Mouse (Mus musculus) embryonic facial prominence, embryonic 15.5 days (tissue): ENCODE measurements around the gene Pcnx. TPM values are rescaled to one million over a fixed set of nuclear protein-coding genes. Genes with fewer than 3 reads are reported as not detected.
A peak's percentile ranks its signal among the peaks of the same experiment; 100 is the strongest.

Experiments
- ATAC-seq: fragments of 200-750 bp; cut with Nextera tagmentation; 2 replicates; pipeline ENCODE4 v1.8.0; 2017; ENCODE audit warnings: low read depth, moderate TSS enrichment; ENCODE audit not compliant: insufficient number of reproducible peaks, low FRiP score, low TSS enrichment
- H3K27ac ChIP-seq: fragments of 300-500 bp; sonication (generic); replicated peaks from 2 replicates; pipeline ENCODE4 v1.5.1; 2015; ENCODE audit warnings: mild to moderate bottlenecking, inconsistent platforms
- H3K27me3 ChIP-seq: fragments of 300-500 bp; sonication (generic); 2 replicates; pipeline ENCODE4 v1.6.1; 2015; ENCODE audit warnings: inconsistent platforms
- H3K36me3 ChIP-seq: fragments of 300-500 bp; sonication (generic); 2 replicates; pipeline ENCODE4 v1.6.1; 2015; ENCODE audit warnings: mild to moderate bottlenecking, inconsistent platforms
- H3K4me1 ChIP-seq: fragments of 300-500 bp; sonication (generic); 2 replicates; pipeline ENCODE4 v1.6.1; 2015; ENCODE audit warnings: inconsistent platforms
- H3K4me2 ChIP-seq: fragments of 300-500 bp; sonication (generic); replicated peaks from 2 replicates; pipeline ENCODE4 v1.6.1; 2015; ENCODE audit warnings: mild to moderate bottlenecking, inconsistent platforms
- H3K4me3 ChIP-seq: fragments of 300-500 bp; sonication (generic); replicated peaks from 2 replicates; pipeline ENCODE4 v1.5.1; 2015; ENCODE audit warnings: mild to moderate bottlenecking, inconsistent platforms
- H3K9ac ChIP-seq: fragments of 300-500 bp; sonication (generic); 2 replicates; pipeline ENCODE4 v1.6.1; 2015; ENCODE audit warnings: inconsistent platforms
- H3K9me3 ChIP-seq: fragments of 300-500 bp; sonication (generic); replicated peaks from 2 replicates; pipeline ENCODE4 v1.6.1; 2016; ENCODE audit warnings: inconsistent platforms
- whole genome bisulfite sequencing: fragments of 180-500 bp; shearing (Covaris S2); methylation state at CpG from one replicate; pipeline ENCODE4 v1.1.7; 2015; 5-methylcytosine and 5-hydroxymethylcytosine counted together
- polyA plus RNA-seq: library from polyadenylated mRNA; unstranded; fragments of >200 nt; fragmentation: Nextera tagmentation; extraction: Ambion mirVana; gene quantifications from 2 replicates; pipeline ENCODE4 v1.2.1, GENCODE M21; 2015

The Pcnx gene
- 11.0 and 12.4 TPM in 2 replicates for polyA plus RNA-seq

- WGBS, result under 1% methylated on average over 69 of the region's 83 CpGs
- Histone ChIP-seq H3K9ac (peak within 1 kb of the TSS; percentile 90), H3K27ac (peak within 1 kb of the TSS; percentile 93), H3K36me3 (no peaks in the 10 kb centered on the region), H3K4me3 (peak within 1 kb of the TSS; percentile 92), H3K4me2 (peak within 1 kb of the TSS; percentile 54), H3K27me3 (no peaks in the 10 kb centered on the region), H3K9me3 (no peaks in the 10 kb centered on the region), H3K4me1 (peaks cover 50% of the 10 kb centered on the region)
- ATAC-seq, result peak; percentile 87
Measured at GRCm38 (mm10) chr12:81859351-81860307, at the start of gene Pcnx. Gene Pcnx, plus strand, starts transcription at chr12:81860023.

- no peak overlapping the region for H3K9ac ChIP-seq
- H3K36me3 ChIP-seq, result no peaks in the 10 kb centered on the region
- WGBS, result 35% methylated on average over 8 of the region's 8 CpGs
- no peak overlapping the region for H3K4me3 ChIP-seq
- H3K27me3 ChIP-seq, result no peaks in the 10 kb centered on the region
- ATAC-seq, result no peak
- H3K4me2 ChIP-seq, result no peak overlapping the region
- H3K9me3 ChIP-seq, result no peaks in the 10 kb centered on the region
- no peak overlapping the region for H3K27ac ChIP-seq
- no peaks in the 10 kb centered on the region for H3K4me1 ChIP-seq
Measured at GRCm38 (mm10) chr12:81810417-81810816, 49.4 kb upstream of the Pcnx start.

GRCm38 (mm10) chr12:81814742-81815141 is 45.1 kb upstream of the Pcnx start:
- H3K27me3 ChIP-seq, result no peaks in the 10 kb centered on the region
- ATAC-seq, result no peak
- no peak overlapping the region for H3K4me3 ChIP-seq
- no peaks in the 10 kb centered on the region for H3K36me3 ChIP-seq
- H3K4me1 ChIP-seq, result peaks cover 8% of the 10 kb centered on the region; the same call in 1 of the 2 replicates
- WGBS, result 91% methylated on average over 5 of the region's 5 CpGs
- H3K27ac ChIP-seq, result no peak overlapping the region
- H3K4me2 ChIP-seq, result no peak overlapping the region
- H3K9me3 ChIP-seq, result no peaks in the 10 kb centered on the region
- no peak overlapping the region for H3K9ac ChIP-seq

- H3K9me3 ChIP-seq, result no peaks in the 10 kb centered on the region
- no peaks in the 10 kb centered on the region for H3K27me3 ChIP-seq
- no peaks in the 10 kb centered on the region for H3K36me3 ChIP-seq
- peaks cover 8% of the 10 kb centered on the region; the same call in 1 of the 2 replicates for H3K4me1 ChIP-seq
- WGBS, result 17% methylated on average over 10 of the region's 10 CpGs
- peak overlapping the region; percentile 38 for H3K4me2 ChIP-seq
- H3K27ac ChIP-seq, result peak overlapping the region; percentile 28; the same call in 1 of the 2 replicates
- peak overlapping the region; percentile 18; the same call in 1 of the 2 replicates for H3K4me3 ChIP-seq
- H3K9ac ChIP-seq, result no peak overlapping the region
- ATAC-seq, result no peak
Measured at GRCm38 (mm10) chr12:81816330-81817125, 43.3 kb upstream of the Pcnx start.

- Histone ChIP-seq H3K9ac (no peak overlapping the region), H3K27me3 (no peaks in the 10 kb centered on the region), H3K4me1 (peaks cover 8% of the 10 kb centered on the region; the same call in 1 of the 2 replicates), H3K4me3 (peak overlapping the region; percentile 18; the same call in 1 of the 2 replicates), H3K36me3 (no peaks in the 10 kb centered on the region), H3K9me3 (no peaks in the 10 kb centered on the region), H3K27ac (0 out of 2 replicates have a peak overlapping the region, but pooled peaks have one; percentile 28), H3K4me2 (peak overlapping the region; percentile 38)
- no peak for ATAC-seq
- 47% methylated on average over 6 of the region's 6 CpGs for WGBS
Measured at GRCm38 (mm10) chr12:81817126-81817505, 42.7 kb upstream of the Pcnx start.

GRCm38 (mm10) chr12:81820700-81821099 is 39.1 kb upstream of the Pcnx start:
- Histone ChIP-seq H3K27me3 (no peaks in the 10 kb centered on the region), H3K36me3 (no peaks in the 10 kb centered on the region), H3K9me3 (no peaks in the 10 kb centered on the region), H3K4me2 (no peak overlapping the region), H3K27ac (no peak overlapping the region), H3K4me3 (no peak overlapping the region), H3K4me1 (peaks cover 8% of the 10 kb centered on the region; the same call in 1 of the 2 replicates), H3K9ac (no peak overlapping the region)
- WGBS, result 70% methylated on average over 4 of the region's 4 CpGs
- ATAC-seq, result no peak

GRCm38 (mm10) chr12:81822176-81822575 is 37.6 kb upstream of the Pcnx start:
- Histone ChIP-seq H3K9ac (no peak overlapping the region), H3K4me2 (no peak overlapping the region), H3K36me3 (no peaks in the 10 kb centered on the region), H3K9me3 (no peaks in the 10 kb centered on the region), H3K4me1 (no peaks in the 10 kb centered on the region), H3K27me3 (no peaks in the 10 kb centered on the region), H3K4me3 (no peak overlapping the region), H3K27ac (no peak overlapping the region)
- ATAC-seq, result no peak
- 48% methylated on average over 4 of the region's 4 CpGs for WGBS

GRCm38 (mm10) chr12:81822778-81823480 is 36.9 kb upstream of the Pcnx start:
- no peaks in the 10 kb centered on the region for H3K27me3 ChIP-seq
- H3K4me2 ChIP-seq, result no peak overlapping the region
- H3K9me3 ChIP-seq, result no peaks in the 10 kb centered on the region
- H3K4me3 ChIP-seq, result no peak overlapping the region
- no peak overlapping the region for H3K27ac ChIP-seq
- ATAC-seq, result no peak
- WGBS, result 85% methylated on average over 4 of the region's 4 CpGs
- H3K36me3 ChIP-seq, result no peaks in the 10 kb centered on the region
- no peaks in the 10 kb centered on the region for H3K4me1 ChIP-seq
- no peak overlapping the region for H3K9ac ChIP-seq

- Histone ChIP-seq H3K4me2 (no peak overlapping the region), H3K9me3 (no peaks in the 10 kb centered on the region), H3K27ac (no peak overlapping the region), H3K9ac (no peak overlapping the region), H3K4me1 (no peaks in the 10 kb centered on the region), H3K4me3 (no peak overlapping the region), H3K27me3 (no peaks in the 10 kb centered on the region), H3K36me3 (no peaks in the 10 kb centered on the region)
- 76% methylated on average over 2 of the region's 2 CpGs for WGBS
- ATAC-seq, result no peak
Measured at GRCm38 (mm10) chr12:81828355-81828754, 31.5 kb upstream of the Pcnx start.

GRCm38 (mm10) chr12:81832039-81832738 is 27.6 kb upstream of the Pcnx start:
- Histone ChIP-seq H3K27me3 (no peaks in the 10 kb centered on the region), H3K9me3 (no peaks in the 10 kb centered on the region), H3K4me3 (no peak overlapping the region), H3K4me2 (no peak overlapping the region), H3K36me3 (no peaks in the 10 kb centered on the region), H3K27ac (peak overlapping the region; percentile 12; the same call in 1 of the 2 replicates), H3K4me1 (no peaks in the 10 kb centered on the region), H3K9ac (no peak overlapping the region)
- no peak for ATAC-seq
- WGBS, result 37% methylated on average over 5 of the region's 5 CpGs
